Mouse (Mus musculus) midbrain, embryonic 15.5 days (tissue): ENCODE data around the gene Sept1. TPM values are rescaled to one million over a fixed set of nuclear protein-coding genes. Genes with fewer than 3 reads are reported as not detected.

Source experiments
- ATAC-seq: fragments of 200-750 bp; cut with Nextera tagmentation; replicated peaks from 2 replicates; pipeline ENCODE4 v1.8.0; 2017; ENCODE audit warnings: moderate TSS enrichment
- H3K27ac ChIP-seq: fragments of 300-500 bp; sonication (generic); 2 replicates; pipeline ENCODE4 v1.5.1; 2015; ENCODE audit warnings: mild to moderate bottlenecking, inconsistent platforms
- H3K27me3 ChIP-seq: fragments of 300-500 bp; sonication (generic); replicated peaks from 2 replicates; pipeline ENCODE4 v1.6.1; 2015; ENCODE audit warnings: inconsistent platforms
- H3K36me3 ChIP-seq: fragments of 300-500 bp; sonication (generic); replicated peaks from 2 replicates; pipeline ENCODE4 v1.6.1; 2015; ENCODE audit warnings: inconsistent platforms
- H3K4me1 ChIP-seq: fragments of 300-500 bp; sonication (generic); 2 replicates; pipeline ENCODE4 v1.6.1; 2015; ENCODE audit warnings: inconsistent platforms
- H3K4me2 ChIP-seq: fragments of 300-500 bp; sonication (generic); 2 replicates; pipeline ENCODE4 v1.6.1; 2015; ENCODE audit warnings: inconsistent platforms, mild to moderate bottlenecking, moderate library complexity
- H3K4me3 ChIP-seq: fragments of 300-500 bp; sonication (generic); 2 replicates; pipeline ENCODE4 v1.5.1; 2015; ENCODE audit warnings: mild to moderate bottlenecking, inconsistent platforms
- H3K9ac ChIP-seq: fragments of 300-500 bp; sonication (generic); 2 replicates; pipeline ENCODE4 v1.6.1; 2015; ENCODE audit warnings: mild to moderate bottlenecking, inconsistent platforms
- H3K9me3 ChIP-seq: fragments of 300-500 bp; sonication (generic); 2 replicates; pipeline ENCODE4 v1.6.1; 2016; ENCODE audit warnings: inconsistent platforms
- WGBS: fragments of 180-500 bp; shearing (Covaris S2); methylation state at CpG from one replicate; pipeline ENCODE4 v1.1.7; 2015; ENCODE audit warnings: mixed read lengths; 5-methylcytosine and 5-hydroxymethylcytosine counted together
- polyA plus RNA-seq: library from polyadenylated mRNA; unstranded; fragments of >200 nt; fragmentation: Nextera tagmentation; extraction: Ambion mirVana; gene quantifications from 2 replicates; pipeline ENCODE4 v1.2.1, GENCODE M21; 2015

Gene Sept1
- polyA plus RNA-seq, 1 experiment from 2014 or later, result 17.0 TPM

DNA sequence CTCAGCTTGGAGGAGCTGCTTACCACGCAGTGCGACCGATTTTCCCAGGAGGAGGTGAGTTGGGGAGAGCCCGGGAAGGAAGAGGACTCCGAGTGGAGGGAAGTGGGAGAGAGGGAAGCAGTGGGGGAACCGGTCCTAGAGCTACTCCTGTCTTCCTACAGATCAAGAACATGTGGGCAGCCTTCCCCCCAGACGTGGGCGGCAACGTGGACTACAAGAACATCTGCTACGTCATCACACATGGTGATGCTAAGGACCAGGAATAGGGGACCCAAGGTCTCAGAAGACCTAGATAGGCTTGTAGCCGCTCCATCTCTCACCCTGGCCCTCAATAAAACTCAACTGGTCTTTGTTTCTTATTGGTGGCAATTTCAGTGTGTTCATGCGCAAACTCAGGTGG lies 19.0 kb downstream of the Sept1 start:
- WGBS, result 57% methylated on average over 12 of the region's 12 CpGs
- no peaks in the 10 kb centered on the region for H3K9me3 ChIP-seq
- 0 out of 2 replicates have a peak, but pooled peaks cover 4% of the 10 kb centered on the region for H3K27me3 ChIP-seq
- H3K4me2 ChIP-seq, result no peak overlapping the region
- H3K4me1 ChIP-seq, result peaks cover 16% of the 10 kb centered on the region
- ATAC-seq, result no peak
- H3K27ac ChIP-seq, result no peak overlapping the region
- no peaks in the 10 kb centered on the region for H3K36me3 ChIP-seq
- no peak overlapping the region for H3K4me3 ChIP-seq
- no peak overlapping the region for H3K9ac ChIP-seq

DNA sequence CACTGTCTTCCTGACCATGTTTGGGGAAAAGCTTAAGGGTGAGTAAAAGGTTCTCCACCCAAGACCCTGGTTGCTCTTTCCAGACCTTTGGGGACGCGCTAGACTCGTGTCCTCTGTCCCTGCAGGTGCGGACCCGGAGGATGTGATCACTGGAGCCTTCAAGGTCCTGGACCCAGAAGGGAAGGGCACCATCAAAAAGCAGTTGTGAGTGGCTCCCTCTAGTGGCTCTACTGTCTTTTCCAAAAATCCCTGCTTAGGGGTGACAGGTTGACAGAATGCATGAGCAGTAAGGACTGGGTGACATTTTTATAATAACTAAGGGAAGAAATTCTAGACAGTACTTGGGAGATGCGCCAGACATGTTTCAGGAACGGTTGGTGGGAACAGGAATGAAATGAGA lies 19.4 kb downstream of the Sept1 start:
- Histone ChIP-seq H3K9ac (no peak overlapping the region), H3K36me3 (no peaks in the 10 kb centered on the region), H3K27me3 (0 out of 2 replicates have a peak, but pooled peaks cover 4% of the 10 kb centered on the region), H3K4me2 (no peak overlapping the region), H3K4me1 (peaks cover 16% of the 10 kb centered on the region), H3K27ac (no peak overlapping the region), H3K9me3 (no peaks in the 10 kb centered on the region), H3K4me3 (no peak overlapping the region)
- WGBS, result 42% methylated on average over 7 of the region's 7 CpGs
- no peak for ATAC-seq

- no peak overlapping the region for H3K4me2 ChIP-seq
- H3K4me1 ChIP-seq, result peaks cover 18% of the 10 kb centered on the region
- no peak for ATAC-seq
- H3K4me3 ChIP-seq, result no peak overlapping the region
- H3K36me3 ChIP-seq, result no peaks in the 10 kb centered on the region
- 88% methylated on average over 12 of the region's 12 CpGs for WGBS
- H3K9ac ChIP-seq, result no peak overlapping the region
- H3K9me3 ChIP-seq, result no peaks in the 10 kb centered on the region
- H3K27ac ChIP-seq, result no peak overlapping the region
- H3K27me3 ChIP-seq, result 0 out of 2 replicates have a peak, but pooled peaks cover 4% of the 10 kb centered on the region
Observed at GRCm38 (mm10) chr7:127212432-127213250, 20.3 kb downstream of the Sept1 start.

- no peak overlapping the region for H3K4me3 ChIP-seq
- WGBS, result 74% methylated on average over 5 of the region's 5 CpGs
- ATAC-seq, result no peak
Observed at GRCm38 (mm10) chr7:127211014-127211745, 21.8 kb downstream of the Sept1 start.

GRCm38 (mm10) chr7:127210266-127210665 lies 22.7 kb downstream of the Sept1 start:
- 94% methylated on average over 4 of the region's 4 CpGs for WGBS
- Histone ChIP-seq H3K4me2 (no peak overlapping the region), H3K4me1 (peaks cover 40% of the 10 kb centered on the region), H3K27ac (no peak overlapping the region), H3K27me3 (0 out of 2 replicates have a peak, but pooled peaks cover 4% of the 10 kb centered on the region), H3K4me3 (no peak overlapping the region), H3K9ac (no peak overlapping the region), H3K36me3 (no peaks in the 10 kb centered on the region), H3K9me3 (no peaks in the 10 kb centered on the region)
- ATAC-seq, result no peak

More at GRCm38 (mm10) chr7:127211014-127211745, 21.8 kb downstream of the Sept1 start:
- Histone ChIP-seq H3K9ac (no peak overlapping the region), H3K9me3 (no peaks in the 10 kb centered on the region), H3K27ac (no peak overlapping the region), H3K4me2 (no peak overlapping the region), H3K4me1 (peaks cover 33% of the 10 kb centered on the region), H3K27me3 (0 out of 2 replicates have a peak, but pooled peaks cover 4% of the 10 kb centered on the region), H3K36me3 (no peaks in the 10 kb centered on the region)

GRCm38 (mm10) chr7:127209851-127210250 lies 23.1 kb downstream of the Sept1 start:
- H3K4me2 ChIP-seq, result peak overlapping the region; percentile 73
- H3K9me3 ChIP-seq, result no peaks in the 10 kb centered on the region
- ATAC-seq, result no peak
- peaks cover 40% of the 10 kb centered on the region for H3K4me1 ChIP-seq
- 81% methylated on average over 5 of the region's 5 CpGs for WGBS
- no peak overlapping the region for H3K4me3 ChIP-seq
- 0 out of 2 replicates have a peak, but pooled peaks cover 4% of the 10 kb centered on the region for H3K27me3 ChIP-seq
- peak overlapping the region; percentile 33; the same call in 1 of the 2 replicates for H3K9ac ChIP-seq
- H3K36me3 ChIP-seq, result no peaks in the 10 kb centered on the region
- H3K27ac ChIP-seq, result peak overlapping the region; percentile 90

- H3K4me2 ChIP-seq, result peak within 1 kb of the TSS; percentile 99
- WGBS, result under 1% methylated on average over 44 of the region's 44 CpGs
- ATAC-seq, result peak; percentile 96
- peak within 1 kb of the TSS; percentile 90 for H3K27ac ChIP-seq
- 0 out of 2 replicates have a peak, but pooled peaks cover 1% of the 10 kb centered on the region for H3K27me3 ChIP-seq
- peak within 1 kb of the TSS; percentile 97 for H3K9ac ChIP-seq
- peaks cover 42% of the 10 kb centered on the region for H3K4me1 ChIP-seq
- no peaks in the 10 kb centered on the region for H3K9me3 ChIP-seq
- H3K4me3 ChIP-seq, result peak within 1 kb of the TSS; percentile 98
- H3K36me3 ChIP-seq, result 0 out of 2 replicates have a peak, but pooled peaks cover under 1% of the 10 kb centered on the region
Observed at GRCm38 (mm10) chr7:127208553-127209438, 24.1 kb downstream of the Sept1 start, which contains the start of gene Mylpf. Gene Mylpf (plus strand): TSS chr7:127208890.

- Histone ChIP-seq H3K9ac (peak within 1 kb of the TSS; percentile 97), H3K36me3 (0 out of 2 replicates have a peak, but pooled peaks cover 5% of the 10 kb centered on the region), H3K27me3 (no peaks in the 10 kb centered on the region), H3K27ac (peak within 1 kb of the TSS; percentile 90), H3K9me3 (no peaks in the 10 kb centered on the region), H3K4me3 (peak within 1 kb of the TSS; percentile 98), H3K4me2 (peak within 1 kb of the TSS; percentile 99), H3K4me1 (peaks cover 42% of the 10 kb centered on the region)
- 1% methylated on average over 40 of the region's 44 CpGs for WGBS
- peak; percentile 21; the same call in 1 of the 2 replicates for ATAC-seq
Observed at GRCm38 (mm10) chr7:127208295-127208552, 24.7 kb downstream of the Sept1 start, which contains the start of gene Tbc1d10b. Gene Tbc1d10b (minus strand): TSS chr7:127208468.

DNA sequence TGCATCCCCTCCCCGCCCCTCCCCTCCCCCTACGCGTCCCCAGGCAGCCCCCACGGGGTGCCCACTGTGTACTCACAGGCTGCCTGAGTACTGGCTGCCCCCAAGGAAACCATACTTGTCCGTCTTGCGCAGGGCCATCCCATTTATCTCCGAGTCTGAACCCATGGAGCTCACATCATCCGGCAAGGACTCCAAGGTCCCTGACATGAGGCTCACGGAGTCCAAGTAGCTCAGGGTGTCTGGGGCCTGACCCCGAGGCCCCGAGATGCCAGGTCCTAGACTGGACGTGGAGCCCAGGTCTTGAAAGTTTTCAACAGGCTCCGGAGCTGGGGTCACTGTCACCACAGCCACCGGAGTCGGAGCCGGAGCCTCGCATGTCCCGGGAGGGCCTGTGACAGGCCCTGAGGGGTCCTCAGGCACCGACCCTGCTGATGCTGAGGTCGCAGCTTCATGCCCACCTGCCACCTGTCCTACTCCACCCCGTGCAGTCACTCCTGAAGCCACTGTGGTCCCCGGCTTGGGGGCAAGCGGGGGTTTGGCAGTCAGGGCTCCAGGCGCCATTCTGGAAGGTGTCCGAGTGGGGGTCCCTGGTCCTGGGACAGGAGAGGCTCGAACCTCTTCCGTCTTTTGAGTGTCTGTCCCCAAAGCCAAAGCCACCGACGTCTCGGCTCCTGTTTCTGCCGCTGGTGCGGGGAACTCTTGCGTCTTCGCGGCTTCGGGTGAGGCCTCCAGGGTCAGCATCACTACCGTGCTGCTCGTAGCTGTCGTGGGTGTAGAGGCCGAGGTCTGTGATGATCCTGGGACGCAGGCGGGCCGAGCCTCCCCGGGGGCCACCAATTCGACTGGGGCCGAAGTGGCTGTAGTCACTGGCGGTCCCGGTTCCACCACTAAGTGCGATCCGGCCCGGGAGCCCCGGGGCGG lies 25.3 kb downstream of the Sept1 start:
- Histone ChIP-seq H3K4me1 (peaks cover 42% of the 10 kb centered on the region), H3K9me3 (no peaks in the 10 kb centered on the region), H3K27ac (peak overlapping the region; percentile 90), H3K36me3 (peaks cover 11% of the 10 kb centered on the region; the same call in 1 of the 2 replicates), H3K4me2 (peak overlapping the region; percentile 99), H3K27me3 (no peaks in the 10 kb centered on the region), H3K9ac (peak overlapping the region; percentile 97), H3K4me3 (peak overlapping the region; percentile 98)
- WGBS, result under 1% methylated on average over 53 of the region's 53 CpGs
- ATAC-seq, result 0 out of 2 replicates have a peak, but pooled peaks have one; percentile 5

DNA sequence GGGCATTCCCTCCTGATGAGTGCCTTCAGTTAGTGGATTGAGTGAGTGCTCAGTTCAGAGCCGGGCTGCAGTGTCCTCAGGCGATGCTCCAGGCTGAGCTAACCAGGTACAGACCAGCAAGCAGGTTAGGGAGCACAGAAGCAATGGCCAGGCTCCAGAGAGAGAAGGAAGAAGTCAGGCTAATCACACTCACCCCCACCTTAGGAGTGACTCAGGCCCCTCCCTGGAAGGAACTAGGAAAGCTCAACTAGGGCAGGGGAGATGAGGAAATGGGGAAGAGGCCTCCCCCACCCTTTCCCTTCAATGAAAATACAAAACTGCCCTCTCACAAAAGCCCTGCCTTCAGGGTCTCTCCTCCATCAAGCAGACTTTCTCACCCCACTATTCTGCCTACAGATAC lies 26.3 kb downstream of the Sept1 start:
- WGBS, result 65% methylated on average over 2 of the region's 2 CpGs
- Histone ChIP-seq H3K9me3 (no peaks in the 10 kb centered on the region), H3K36me3 (peaks cover 13% of the 10 kb centered on the region; the same call in 1 of the 2 replicates), H3K4me1 (peaks cover 42% of the 10 kb centered on the region), H3K27ac (no peak overlapping the region), H3K27me3 (no peaks in the 10 kb centered on the region), H3K9ac (peak overlapping the region; percentile 97), H3K4me2 (peak overlapping the region; percentile 99), H3K4me3 (peak overlapping the region; percentile 98)
- no peak for ATAC-seq

GRCm38 (mm10) chr7:127196484-127196883 lies 36.4 kb downstream of the Sept1 start:
- 59% methylated on average over 11 of the region's 11 CpGs for WGBS
- Histone ChIP-seq H3K27ac (peak overlapping the region; percentile 79), H3K4me1 (peaks cover 25% of the 10 kb centered on the region), H3K4me2 (peak overlapping the region; percentile 78), H3K36me3 (peaks cover 62% of the 10 kb centered on the region), H3K9me3 (no peaks in the 10 kb centered on the region), H3K27me3 (no peaks in the 10 kb centered on the region), H3K4me3 (peak overlapping the region; percentile 82), H3K9ac (peak overlapping the region; percentile 49)
- no peak for ATAC-seq
